Mouse (Mus musculus): ENCODE data around the gene Adra2b. TPM values are rescaled to one million over a fixed set of nuclear protein-coding genes. Genes with fewer than 3 reads are reported as not detected.

Adra2b gene
- total and polyA plus RNA-seq, 3 experiments: 0.73 to 1.1 (median 1.0) TPM

DNA sequence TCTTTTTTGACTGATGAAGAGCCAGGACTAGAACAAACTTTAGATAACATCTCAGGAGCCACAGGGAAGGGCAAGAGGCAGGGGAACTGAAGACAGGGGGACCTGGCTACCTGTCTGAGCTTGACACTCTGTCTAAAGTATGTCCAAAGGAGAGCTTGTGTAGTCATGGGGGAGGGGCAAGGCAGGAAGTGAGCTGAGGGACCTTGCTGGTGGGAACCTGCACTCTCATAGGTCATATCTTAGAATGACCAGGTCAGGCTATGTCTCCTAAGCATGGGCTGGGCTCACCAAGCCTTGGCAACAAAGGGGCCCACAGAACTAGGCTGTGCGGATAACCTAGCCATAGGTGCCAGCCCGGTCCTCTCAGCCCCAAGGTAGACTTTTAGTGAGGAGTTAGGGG is 9.1 kb downstream of the Adra2b start:
- intact Hi-C loops (cut with DNase I): no loop called here
- Histone ChIP-seq H3K27me3 (ENCODE audit: control insufficient read depth, insufficient read depth, low read length) (no peaks in the 10 kb centered on the region), H3K36me3 (ENCODE audit: control insufficient read depth, insufficient read depth, low read length) (no peaks in the 10 kb centered on the region), H3K27ac (no peak overlapping the region), H3K4me1 (ENCODE audit: control insufficient read depth, insufficient read depth, low read length) (no peaks in the 10 kb centered on the region), H3K4me3 (no peak overlapping the region), H3K79me2 (replicated peaks; ENCODE audit: control insufficient read depth, insufficient read depth, low read length) (no peaks in the 10 kb centered on the region), H3K9ac (ENCODE audit: low read depth, low read length) (no peak overlapping the region)
- DNase-seq: no peak
- 89% methylated on average over 2 of the region's 2 CpGs for WGBS
- no peak for TF ChIP-seq EP300 (IDR thresholded peaks at IDR 0.05; ENCODE audit: insufficient read depth, low read depth, low read length)
- TF ChIP-seq CTCF (IDR thresholded peaks at IDR 0.05): no peak
- TF ChIP-seq POLR2A (IDR thresholded peaks at IDR 0.05; ENCODE audit: insufficient read depth, low read depth, low read length): no peak

DNA sequence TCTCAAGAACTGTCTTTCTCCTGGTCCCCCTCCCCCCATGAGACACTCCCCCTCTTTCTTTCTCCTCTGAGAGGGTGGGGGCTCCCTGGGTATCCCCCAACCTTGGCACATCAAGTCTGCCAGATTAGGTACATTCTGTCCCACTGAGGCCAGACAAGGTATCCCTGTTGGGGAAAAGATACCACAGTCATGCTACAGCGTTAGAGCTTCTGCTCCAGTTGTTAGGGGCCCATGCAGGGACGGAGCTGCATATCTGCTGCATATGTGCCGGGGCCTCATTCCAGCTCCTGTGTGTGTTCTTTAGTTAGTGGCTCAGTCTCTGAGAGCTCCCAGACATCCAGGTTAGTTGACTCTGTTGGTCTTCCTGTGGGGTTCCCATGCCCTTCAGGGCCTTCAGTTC is 11.1 kb downstream of the Adra2b start:
- intact Hi-C loops (cut with DNase I): no loop called here
- Histone ChIP-seq H3K36me3 (ENCODE audit: control insufficient read depth, insufficient read depth, low read length) (no peaks in the 10 kb centered on the region), H3K79me2 (replicated peaks; ENCODE audit: control insufficient read depth, insufficient read depth, low read length) (no peaks in the 10 kb centered on the region), H3K27me3 (ENCODE audit: control insufficient read depth, insufficient read depth, low read length) (no peaks in the 10 kb centered on the region), H3K27ac (no peak overlapping the region), H3K4me3 (no peak overlapping the region), H3K4me1 (ENCODE audit: control insufficient read depth, insufficient read depth, low read length) (no peaks in the 10 kb centered on the region), H3K9ac (ENCODE audit: low read depth, low read length) (no peak overlapping the region)
- no peak for DNase-seq
- WGBS: 74% methylated on average over 3 of the region's 3 CpGs
- no peak for TF ChIP-seq POLR2A (IDR thresholded peaks at IDR 0.05; ENCODE audit: insufficient read depth, low read depth, low read length)
- TF ChIP-seq EP300 (IDR thresholded peaks at IDR 0.05; ENCODE audit: insufficient read depth, low read depth, low read length): no peak
- TF ChIP-seq CTCF (IDR thresholded peaks at IDR 0.05): no peak

DNA sequence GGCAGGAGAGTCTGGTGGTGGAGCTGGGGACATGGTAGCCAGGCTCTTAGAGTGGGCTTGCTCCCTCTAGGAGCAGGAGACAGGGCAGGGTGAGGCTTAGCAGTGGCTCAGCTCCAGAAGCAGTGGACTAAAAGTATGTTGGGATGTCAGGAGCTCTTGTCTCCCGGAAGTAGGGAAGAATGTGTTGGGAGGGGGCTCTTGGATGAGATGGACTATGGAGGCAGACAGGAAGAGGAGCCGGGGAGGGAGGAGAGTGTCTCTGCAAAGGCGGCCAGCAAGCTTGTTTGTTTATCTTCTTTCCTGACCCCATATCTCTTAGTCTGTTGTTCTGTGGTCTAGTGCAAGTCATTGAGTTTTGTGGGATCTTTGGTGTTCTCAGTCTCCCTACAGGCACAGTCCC is 12.1 kb downstream of the Adra2b start:
- no peak for TF ChIP-seq EP300 (IDR thresholded peaks at IDR 0.05; ENCODE audit: insufficient read depth, low read depth, low read length)
- no peak for TF ChIP-seq CTCF (IDR thresholded peaks at IDR 0.05)
- no peak for TF ChIP-seq POLR2A (IDR thresholded peaks at IDR 0.05; ENCODE audit: insufficient read depth, low read depth, low read length)
- Histone ChIP-seq H3K27ac (no peak overlapping the region), H3K79me2 (replicated peaks; ENCODE audit: control insufficient read depth, insufficient read depth, low read length) (no peaks in the 10 kb centered on the region), H3K36me3 (ENCODE audit: control insufficient read depth, insufficient read depth, low read length) (no peaks in the 10 kb centered on the region), H3K4me1 (ENCODE audit: control insufficient read depth, insufficient read depth, low read length) (peaks cover 2% of the 10 kb centered on the region), H3K4me3 (no peak overlapping the region), H3K9ac (ENCODE audit: low read depth, low read length) (no peak overlapping the region), H3K27me3 (ENCODE audit: control insufficient read depth, insufficient read depth, low read length) (no peaks in the 10 kb centered on the region)
- intact Hi-C loops (cut with DNase I): no loop called here
- DNase-seq: no peak
- WGBS: 20% methylated on average over 3 of the region's 3 CpGs

DNA sequence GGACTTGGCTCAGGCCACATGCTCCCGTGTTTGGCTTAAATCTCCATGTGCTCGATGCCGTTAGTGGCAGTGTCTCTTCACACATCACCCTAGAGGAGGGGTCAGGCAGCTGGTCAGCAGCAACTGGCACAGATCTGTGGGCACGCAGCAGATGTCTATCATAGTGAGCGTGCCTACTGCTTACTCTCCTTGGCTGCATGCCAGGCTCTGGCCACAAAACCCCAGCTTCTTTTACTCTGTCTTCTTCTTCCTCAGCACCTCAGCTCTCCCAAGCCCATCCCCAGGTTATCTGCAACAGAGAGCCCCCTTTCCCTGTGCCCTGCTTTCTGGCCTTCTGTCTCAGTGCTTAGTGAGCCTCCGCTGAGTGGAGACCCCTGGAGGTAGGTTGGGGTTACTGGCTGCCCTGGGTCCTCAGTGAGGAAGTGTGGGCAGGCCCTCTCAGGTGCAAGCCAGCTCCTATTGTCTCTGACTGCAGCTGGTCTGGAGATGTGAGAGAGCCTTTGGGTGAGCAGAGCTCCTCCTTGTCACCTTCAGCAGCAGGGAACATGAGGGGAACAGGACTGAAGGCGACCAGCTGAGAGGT is 12.8 kb downstream of the Adra2b start:
- no peaks in the 10 kb centered on the region for H3K36me3 ChIP-seq (ENCODE audit: control insufficient read depth, insufficient read depth, low read length)
- H3K27me3 ChIP-seq (ENCODE audit: control insufficient read depth, insufficient read depth, low read length): no peaks in the 10 kb centered on the region
- 43% methylated on average over 7 of the region's 7 CpGs for WGBS
- H3K4me1 ChIP-seq (ENCODE audit: control insufficient read depth, insufficient read depth, low read length): peaks cover 2% of the 10 kb centered on the region
- H3K9ac ChIP-seq (ENCODE audit: low read depth, low read length): no peak overlapping the region
- H3K79me2 ChIP-seq (replicated peaks; ENCODE audit: control insufficient read depth, insufficient read depth, low read length): no peaks in the 10 kb centered on the region
- intact Hi-C loops (cut with DNase I): no loop called here
- no peak overlapping the region for H3K4me3 ChIP-seq
- no peak for DNase-seq
- no peak overlapping the region for H3K27ac ChIP-seq
- TF ChIP-seq CTCF (IDR thresholded peaks at IDR 0.05): peak; percentile 38
- TF ChIP-seq EP300 (IDR thresholded peaks at IDR 0.05; ENCODE audit: insufficient read depth, low read depth, low read length): no peak

DNA sequence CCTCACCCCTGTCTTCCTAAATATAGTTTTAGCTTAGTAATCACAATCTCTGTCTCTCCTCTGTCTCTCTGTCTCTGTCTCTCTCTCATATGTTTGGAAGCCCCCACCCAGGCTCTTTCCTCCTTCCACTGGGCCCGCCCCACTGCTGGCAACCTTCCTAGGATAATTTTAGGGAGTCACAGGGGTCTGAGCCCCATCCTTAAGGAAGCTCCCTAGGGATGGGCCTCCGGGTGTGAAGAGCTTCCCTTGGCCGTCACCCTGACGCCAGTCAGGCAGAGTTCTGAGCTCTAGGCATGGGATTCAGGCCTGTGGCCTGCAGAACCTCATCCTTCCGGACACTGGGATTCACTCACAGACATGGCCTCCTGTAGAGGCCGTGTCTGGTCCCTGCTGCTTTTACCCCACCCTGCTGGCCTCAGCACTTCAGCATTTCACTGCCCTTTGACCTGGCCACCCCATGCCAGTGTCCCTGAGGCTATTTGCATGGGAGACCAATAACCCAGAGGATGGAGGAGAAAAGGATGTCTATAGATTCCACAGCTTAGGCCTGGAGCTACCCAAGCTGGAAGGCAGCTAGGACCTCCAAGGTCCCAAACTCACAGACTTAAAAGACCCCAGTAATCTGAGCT is 13.5 kb downstream of the Adra2b start:
- no peaks in the 10 kb centered on the region for H3K27me3 ChIP-seq (ENCODE audit: control insufficient read depth, insufficient read depth, low read length)
- no peaks in the 10 kb centered on the region for H3K36me3 ChIP-seq (ENCODE audit: control insufficient read depth, insufficient read depth, low read length)
- 69% methylated on average over 6 of the region's 6 CpGs for WGBS
- H3K4me1 ChIP-seq (ENCODE audit: control insufficient read depth, insufficient read depth, low read length): peaks cover 2% of the 10 kb centered on the region
- no peak overlapping the region for H3K4me3 ChIP-seq
- H3K9ac ChIP-seq (ENCODE audit: low read depth, low read length): no peak overlapping the region
- intact Hi-C loops (cut with DNase I): no loop called here
- H3K79me2 ChIP-seq (replicated peaks; ENCODE audit: control insufficient read depth, insufficient read depth, low read length): no peaks in the 10 kb centered on the region
- H3K27ac ChIP-seq: no peak overlapping the region
- TF ChIP-seq EP300 (IDR thresholded peaks at IDR 0.05; ENCODE audit: insufficient read depth, low read depth, low read length) (no peak), POLR2A (IDR thresholded peaks at IDR 0.05; ENCODE audit: insufficient read depth, low read depth, low read length) (no peak), CTCF (IDR thresholded peaks at IDR 0.05) (no peak)
- no peak for DNase-seq

DNA sequence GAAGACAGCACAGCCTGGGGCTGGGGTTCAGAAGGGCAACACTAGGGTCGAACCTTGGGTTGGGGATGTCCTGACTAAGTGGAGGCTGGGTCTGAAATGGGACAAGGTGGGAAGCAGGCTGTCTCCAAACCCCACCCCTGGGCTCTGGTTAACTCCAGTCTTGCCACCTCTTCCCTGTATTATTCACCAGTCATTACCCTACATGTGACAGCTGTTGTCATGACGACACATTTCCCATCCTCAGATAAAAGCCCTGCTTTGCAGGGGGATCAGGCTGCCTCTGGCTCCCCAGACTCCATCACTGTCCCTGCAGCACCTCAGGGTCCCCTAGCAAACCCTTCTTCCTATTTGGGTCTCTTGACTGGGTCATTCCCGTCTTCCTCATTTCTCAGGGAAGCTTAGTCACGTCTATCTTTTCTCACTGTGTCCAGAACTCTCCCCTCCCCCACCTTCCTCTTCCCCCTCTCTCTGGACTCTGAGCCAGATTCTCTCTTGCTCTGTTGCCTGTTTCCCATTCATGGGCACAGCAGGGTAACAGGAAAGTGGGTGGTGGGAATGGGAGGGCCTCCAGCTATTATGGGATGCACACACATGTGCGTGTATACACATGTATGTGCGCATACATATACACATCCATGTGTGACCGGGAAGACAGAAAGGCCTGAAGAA is 15.1 kb downstream of the Adra2b start:
- no peak overlapping the region for H3K9ac ChIP-seq (ENCODE audit: low read depth, low read length)
- DNase-seq: no peak
- no peaks in the 10 kb centered on the region for H3K27me3 ChIP-seq (ENCODE audit: control insufficient read depth, insufficient read depth, low read length)
- TF ChIP-seq EP300 (IDR thresholded peaks at IDR 0.05; ENCODE audit: insufficient read depth, low read depth, low read length) (no peak), CTCF (IDR thresholded peaks at IDR 0.05) (no peak), POLR2A (IDR thresholded peaks at IDR 0.05; ENCODE audit: insufficient read depth, low read depth, low read length) (no peak)
- H3K27ac ChIP-seq: no peak overlapping the region; the same call in 1 of the 2 replicates
- peaks cover 2% of the 10 kb centered on the region for H3K4me1 ChIP-seq (ENCODE audit: control insufficient read depth, insufficient read depth, low read length)
- intact Hi-C loops (cut with DNase I): no loop called here
- no peaks in the 10 kb centered on the region for H3K36me3 ChIP-seq (ENCODE audit: control insufficient read depth, insufficient read depth, low read length)
- H3K4me3 ChIP-seq: no peak overlapping the region
- 63% methylated on average over 7 of the region's 7 CpGs for WGBS
- no peaks in the 10 kb centered on the region for H3K79me2 ChIP-seq (replicated peaks; ENCODE audit: control insufficient read depth, insufficient read depth, low read length)

Data from heart, adult 2 months (tissue).